Mouse (Mus musculus) cerebellum, postnatal 14 days (tissue): ENCODE measurements around the gene Sec14l4.
"Not testable (repeated sequence)": the region's sequence is repeated elsewhere in the genome, so short reads cannot be mapped to it uniquely, and the experiment has no call there.

ENCODE experiments used
- DNase-seq, 2 experiments: peaks; one replicate each; pipeline ENCODE4 v3.0.0; 2021; ENCODE audit warnings: mixed read lengths in 2 of 2

Gene Sec14l4

DNA sequence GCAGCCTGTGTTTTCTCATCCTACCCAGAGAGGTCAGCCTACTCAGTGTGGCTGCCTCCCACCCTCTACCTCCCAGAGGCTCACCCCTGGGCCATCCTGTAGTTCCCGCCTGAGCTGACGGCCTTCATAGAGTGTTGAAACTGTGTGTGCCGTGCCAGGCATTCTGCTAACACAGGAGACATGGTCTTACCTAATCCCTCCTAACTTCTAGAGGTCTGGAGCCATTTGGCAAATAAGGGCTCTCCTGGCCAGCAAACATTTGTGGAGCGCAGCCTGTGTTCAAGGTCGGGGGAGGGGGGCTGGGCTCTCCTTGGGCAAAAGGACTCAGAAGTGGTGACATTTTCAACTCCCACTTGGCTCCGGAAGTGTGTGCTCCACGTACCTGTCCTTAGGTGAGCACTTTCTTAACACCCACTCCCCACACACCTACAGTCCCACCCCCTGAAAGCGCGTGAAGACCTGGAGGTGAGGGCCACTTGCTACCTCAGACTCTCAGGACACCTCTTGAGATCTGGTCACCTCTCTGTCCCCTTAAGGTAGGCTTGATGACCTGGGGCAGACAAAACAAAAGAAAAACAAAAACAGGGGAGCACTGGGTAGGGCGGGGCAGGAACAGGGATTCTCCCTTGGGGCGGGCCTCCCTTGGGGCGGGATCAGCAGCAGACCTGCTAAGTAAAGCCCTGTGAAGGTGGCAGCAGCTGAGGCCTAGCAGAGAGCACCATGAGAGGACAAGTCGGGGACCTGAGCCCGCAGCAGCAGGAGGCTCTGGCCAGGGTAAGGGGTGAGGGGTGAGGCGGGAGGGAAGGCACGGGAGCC is at the start of gene Sec14l4:
Gene Sec14l4 (plus strand): TSS at position 337 of the 816 bp plus-strand sequence.
- DNase-seq, result no peak

DNA sequence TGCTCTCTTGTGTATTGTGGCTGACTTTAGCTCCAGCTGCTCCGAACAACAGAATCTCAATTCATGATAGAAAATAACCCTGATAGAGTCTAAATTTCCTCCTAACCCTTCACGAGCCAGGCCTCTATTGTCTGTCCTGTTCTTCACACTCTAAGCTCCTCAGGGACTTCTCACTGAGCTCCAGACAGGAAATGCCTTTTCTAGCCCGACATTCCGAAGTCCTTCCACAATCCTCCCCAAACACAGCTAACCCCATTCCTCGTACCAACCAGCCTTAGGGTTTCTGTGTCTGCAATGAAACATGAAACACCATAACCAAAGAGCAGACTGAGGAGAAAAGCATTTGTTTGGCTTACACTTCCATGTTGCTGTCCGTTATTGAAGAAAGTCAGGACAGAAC is 49.7 kb upstream of the Sec14l4 start:
- no peak for DNase-seq

- no peak for DNase-seq
These were observed 48.7 kb upstream of the Sec14l4 start for GRCm38 (mm10) chr11:3982275-3983209.

DNA sequence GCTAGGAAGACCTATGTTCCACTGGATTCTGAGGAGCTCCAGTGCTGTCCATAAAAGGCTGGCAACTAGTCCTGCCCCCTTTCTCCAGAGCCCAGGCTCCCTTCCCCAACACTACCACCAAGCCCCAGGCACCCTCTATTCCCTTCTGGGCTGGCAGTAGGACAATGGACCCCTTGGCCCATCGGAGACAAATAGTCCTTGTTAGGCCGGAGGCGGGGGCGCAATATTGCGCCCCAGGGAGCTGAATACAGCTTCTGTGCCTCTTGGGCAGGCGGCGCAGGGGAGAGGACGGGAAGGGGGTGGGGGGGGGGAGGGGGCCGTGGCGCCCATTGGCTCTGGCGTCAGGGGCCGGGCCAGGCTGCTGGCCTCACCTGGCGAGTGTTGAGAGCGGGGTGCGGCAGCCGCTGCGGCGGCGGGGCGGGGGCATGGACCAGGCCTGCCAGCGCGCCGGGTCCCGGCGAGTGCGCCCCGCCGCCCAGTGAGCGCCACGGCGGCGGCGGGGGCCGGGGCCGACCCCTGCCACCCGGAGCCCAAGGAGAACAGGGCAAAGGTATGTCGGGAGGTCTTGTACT is 47.9 kb upstream of the Sec14l4 start, which contains the start of gene Gal3st1:
Gene Gal3st1 (plus strand): TSS at position 346 of the 572 bp plus-strand sequence.
- DNase-seq, result no peak

GRCm38 (mm10) chr11:3983863-3984745 is 47.2 kb upstream of the Sec14l4 start:
- no peak for DNase-seq

DNA sequence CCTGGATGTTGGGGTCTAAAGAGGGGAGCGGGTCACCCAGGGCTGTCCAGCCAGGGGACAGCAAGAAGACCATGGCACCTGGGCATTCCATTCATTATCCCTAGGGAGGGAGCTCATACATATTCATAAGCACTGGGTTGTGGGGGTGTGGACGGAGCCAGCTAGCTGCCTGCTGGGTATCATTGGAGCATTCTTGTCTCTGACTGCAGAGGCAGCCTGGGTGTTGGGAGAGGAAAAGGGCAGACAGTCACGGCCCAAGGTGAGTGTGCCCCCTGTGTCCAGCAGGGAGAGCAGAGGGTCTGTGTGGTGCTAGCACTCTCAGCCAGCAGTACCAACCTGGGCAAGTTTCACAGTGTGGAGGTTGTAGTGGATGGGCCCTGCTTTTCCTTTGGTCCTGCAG is 41.5 kb upstream of the Sec14l4 start:
- DNase-seq, result no peak

DNA sequence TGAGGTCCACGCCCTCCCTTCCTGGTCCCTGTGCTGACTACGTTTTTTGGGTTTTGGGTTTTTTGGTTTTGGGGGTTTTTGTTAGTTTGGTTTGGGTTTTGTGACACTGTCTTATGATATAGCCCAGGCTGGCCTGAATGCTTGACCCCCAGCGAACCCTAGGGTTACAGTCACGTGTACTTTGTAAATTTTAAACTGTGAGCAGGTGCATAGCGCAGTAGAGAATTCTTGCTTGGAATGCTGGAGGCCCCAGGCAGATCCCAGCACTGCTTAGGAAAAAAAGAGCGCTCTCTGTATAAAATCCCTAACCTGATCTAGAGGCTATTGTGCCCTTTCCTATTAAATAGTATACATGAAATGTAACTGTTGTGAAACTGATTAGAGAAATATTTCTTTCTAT is 38.1 kb upstream of the Sec14l4 start:
- no peak for DNase-seq

- no peak for DNase-seq
These were observed 37.3 kb upstream of the Sec14l4 start for GRCm38 (mm10) chr11:3993914-3994313.

DNA sequence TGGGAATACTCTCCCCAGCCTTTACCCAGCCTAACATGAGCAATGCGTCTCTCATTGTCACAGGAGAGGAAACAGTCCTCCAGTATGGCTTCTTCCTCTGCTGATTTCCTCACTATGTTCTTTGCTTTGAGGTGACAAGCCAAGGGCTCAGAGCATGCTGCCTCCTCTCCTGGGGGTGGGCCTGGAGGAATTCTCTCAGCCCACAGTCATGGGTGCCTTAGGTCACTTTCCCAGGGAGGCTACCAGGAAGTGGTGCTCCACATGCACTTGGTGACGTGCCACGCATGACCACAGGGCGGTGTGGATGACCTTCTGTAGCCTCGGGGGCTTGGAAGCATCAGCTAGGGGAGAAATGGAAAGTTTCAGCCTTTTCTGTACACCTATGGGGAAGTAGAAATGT is 35.8 kb upstream of the Sec14l4 start:
- DNase-seq, result no peak

DNA sequence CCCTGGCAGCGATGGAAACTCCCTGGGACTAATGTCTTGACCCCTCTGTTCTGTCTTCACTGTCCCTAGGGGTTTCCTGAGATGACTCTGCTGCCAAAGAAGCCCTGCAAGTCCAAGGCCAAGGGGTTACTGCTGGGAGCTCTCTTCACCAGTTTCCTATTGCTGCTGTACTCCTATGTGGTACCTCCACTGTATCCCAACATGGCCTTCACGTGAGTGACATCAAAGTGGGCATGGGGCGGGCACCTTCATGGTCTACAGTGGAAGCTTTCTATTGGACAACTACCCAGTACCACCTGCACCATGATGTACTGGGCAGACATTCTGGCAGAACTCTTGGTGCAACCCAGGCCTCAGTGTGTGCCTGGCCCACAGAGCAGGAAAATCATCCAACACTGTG is 34.4 kb upstream of the Sec14l4 start:
- no peak for DNase-seq

GRCm38 (mm10) chr11:3997978-3998720 is 33.1 kb upstream of the Sec14l4 start:
- DNase-seq, result peak in 1 of 2 experiments; percentile 27

GRCm38 (mm10) chr11:3999547-3999946 is 31.7 kb upstream of the Sec14l4 start:
- no peak for DNase-seq

DNA sequence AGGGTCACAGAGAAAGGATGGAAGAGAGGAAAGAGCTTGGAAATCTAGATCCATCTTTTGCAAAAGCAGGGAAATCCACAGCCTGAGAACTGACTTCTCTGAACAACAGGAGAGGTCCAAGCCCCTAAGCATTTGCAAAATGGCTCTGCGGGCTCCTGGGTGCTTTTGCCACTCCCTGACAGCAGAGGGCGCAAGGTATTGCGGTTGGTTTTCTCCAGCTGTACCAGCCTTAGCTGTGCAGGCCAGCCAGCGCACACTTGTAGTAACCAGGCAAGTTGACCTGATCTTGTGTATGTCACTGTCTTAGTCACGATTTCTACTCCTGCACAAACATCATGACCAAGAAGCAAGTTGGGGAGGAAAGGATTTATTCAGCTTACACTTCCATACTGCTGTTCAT is 29.7 kb upstream of the Sec14l4 start:
- peak; percentile 76 to 83 for DNase-seq

- DNase-seq, result no peak
These were observed 25.9 kb upstream of the Sec14l4 start for GRCm38 (mm10) chr11:4005220-4005805.

DNA sequence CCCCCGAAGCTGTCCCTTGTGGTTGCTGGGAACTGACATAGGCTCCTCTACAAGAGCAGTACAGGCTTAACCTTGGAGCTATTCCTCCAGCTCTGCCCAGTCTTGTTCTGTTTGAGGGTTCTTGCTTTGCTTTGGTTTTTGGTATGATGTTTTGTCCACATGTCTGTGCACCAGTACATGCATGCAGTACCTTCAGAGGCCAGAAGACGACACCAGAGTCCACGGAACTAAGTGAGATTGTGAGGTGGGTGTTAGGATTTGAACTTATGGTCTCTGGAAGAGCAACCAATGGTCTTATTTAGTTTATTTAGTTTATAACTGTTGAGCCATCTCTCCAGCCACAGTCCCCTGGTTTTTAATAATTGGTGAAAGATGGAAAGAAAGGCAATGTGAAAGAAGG is 24.8 kb upstream of the Sec14l4 start:
- DNase-seq, result no peak

GRCm38 (mm10) chr11:4012616-4013015 is 18.6 kb upstream of the Sec14l4 start:
- no peak for DNase-seq

DNA sequence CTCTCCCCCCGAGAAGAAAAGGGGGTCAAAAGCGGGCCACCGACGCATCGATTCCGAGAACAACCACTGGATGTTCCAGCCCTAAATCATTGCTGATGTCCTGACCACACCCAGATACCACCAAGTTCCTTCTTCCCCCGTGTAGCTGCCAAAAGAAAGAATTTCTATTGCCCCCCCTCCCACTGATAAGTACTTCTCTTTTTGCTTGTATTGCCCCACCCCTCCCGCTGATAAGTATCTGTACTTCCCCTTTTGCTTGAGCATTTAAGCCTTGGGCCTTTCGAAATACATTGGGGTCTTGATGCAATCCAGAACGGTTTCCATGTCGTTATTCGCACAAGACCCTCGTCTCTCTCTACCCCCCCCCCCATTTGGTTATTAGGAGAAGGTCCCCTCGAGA is 15.5 kb upstream of the Sec14l4 start:
- DNase-seq, result not testable (repeated sequence)

DNA sequence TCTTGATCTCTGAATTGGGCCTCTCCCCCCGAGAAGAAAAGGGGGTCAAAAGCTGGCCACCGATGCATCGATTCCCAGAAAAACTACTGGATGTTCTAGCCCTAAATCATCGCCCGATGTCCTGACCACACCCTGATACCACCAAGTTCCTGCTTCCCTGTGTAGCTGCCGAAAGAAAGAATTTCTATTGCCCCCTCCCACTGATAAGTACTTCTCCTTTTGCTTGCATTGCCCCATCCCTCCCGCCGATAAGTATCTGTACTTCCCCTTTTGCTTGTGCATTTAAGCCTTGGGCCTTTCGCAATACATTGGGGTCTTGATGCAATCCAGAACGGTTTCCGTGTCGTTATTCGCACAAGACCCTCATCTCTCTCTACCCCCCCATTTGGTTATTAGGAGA is 9.2 kb upstream of the Sec14l4 start:
- DNase-seq, result not testable (repeated sequence)

GRCm38 (mm10) chr11:4023321-4023720 is 7.9 kb upstream of the Sec14l4 start:
- DNase-seq, result no peak

DNA sequence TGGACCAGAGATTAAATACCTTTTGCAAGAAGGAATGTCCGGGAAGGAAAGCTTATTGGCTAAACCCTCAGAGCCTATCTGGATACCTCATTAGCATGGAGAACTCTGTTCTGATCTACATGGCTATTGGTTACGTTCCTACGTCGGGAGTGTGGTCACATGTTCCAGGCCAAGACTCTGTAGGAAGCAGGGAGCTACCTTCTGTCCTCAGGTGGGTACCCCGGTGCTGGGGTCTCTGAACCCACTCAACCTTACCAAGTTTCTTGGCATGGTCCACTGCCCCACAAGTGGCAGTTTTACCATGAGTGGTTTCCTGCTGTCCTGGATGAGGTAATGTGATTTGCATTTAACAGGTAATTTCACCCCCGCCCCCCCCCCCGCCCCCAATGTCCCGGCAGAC is 4.2 kb upstream of the Sec14l4 start:
- DNase-seq, result no peak
